Mouse (Mus musculus) megakaryocyte, embryonic 14.5 days (primary cell): ENCODE data around the gene Rnf11.

Source experiments
- FLI1 ChIP-seq: IDR thresholded peaks from 2 replicates; pipeline ENCODE4 v1.6.1; 2012; ENCODE audit warnings: low read length, inconsistent platforms, mixed read lengths
- GATA1 ChIP-seq: IDR thresholded peaks from 3 replicates; pipeline ENCODE4 v1.6.1; 2012; ENCODE audit warnings: mixed read lengths, low read length, inconsistent platforms, borderline replicate concordance

GRCm38 (mm10) chr4:109475078-109475477, 9.4 kb downstream of the Rnf11 start:
- TF ChIP-seq GATA1 (no peak), FLI1 (no peak)
